Mouse (Mus musculus) thymus, adult 18-20 months (tissue): ENCODE results near the gene Atxn2.
"Not testable (repeated sequence)": the region's sequence is repeated elsewhere in the genome, so short reads cannot be mapped to it uniquely, and the experiment has no call there.

Experiments used
- DNase-seq, 2 experiments: peaks; one replicate each; pipeline ENCODE4 v3.0.0; 2022; ENCODE audit warnings: mixed read lengths in 2 of 2

The Atxn2 gene

DNA sequence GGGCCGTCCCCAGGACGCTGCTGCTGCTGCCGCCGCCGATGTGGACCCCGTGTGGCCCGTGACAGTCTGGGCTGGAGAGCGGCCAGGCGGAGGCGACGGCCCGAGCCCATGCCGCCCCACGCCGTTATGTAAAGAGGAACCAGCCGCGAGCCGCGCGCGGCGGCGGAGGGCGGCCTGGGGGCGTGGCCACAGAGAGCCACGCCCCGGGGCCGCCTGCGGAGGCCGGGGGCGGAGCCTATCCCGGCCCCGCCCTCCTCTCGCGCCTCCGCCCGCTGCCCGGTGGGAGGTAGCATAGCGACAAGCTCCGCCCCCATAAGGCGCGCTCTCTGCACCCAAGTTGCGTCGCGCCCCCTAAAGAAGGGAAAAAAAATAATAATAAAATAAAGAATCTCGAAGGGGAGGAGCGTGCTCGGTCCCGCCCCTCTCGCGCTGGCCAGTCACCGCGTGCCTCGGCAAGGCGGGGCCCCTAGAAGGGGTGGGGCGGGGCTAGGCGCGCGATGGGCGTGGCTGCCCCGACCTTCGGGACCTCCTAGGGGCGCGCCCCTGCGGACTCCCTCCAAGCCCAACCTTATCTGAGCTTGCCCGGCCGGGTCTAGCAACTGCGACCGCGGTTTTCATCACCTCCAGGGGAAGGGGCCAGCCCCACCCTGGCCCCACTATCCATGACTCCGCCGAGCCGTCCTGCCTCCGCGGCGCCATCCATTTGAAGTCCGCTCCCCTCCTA is 125.7 kb downstream of the Atxn2 start:
- DNase-seq, result peak; percentile 75 to 81

GRCm38 (mm10) chr5:121837441-121838340 is 126.6 kb downstream of the Atxn2 start, which contains the start of gene Sh2b3:
Gene Sh2b3 (minus strand): TSS chr5:121837646.
- DNase-seq, result peak; percentile 52 to 70

GRCm38 (mm10) chr5:121838341-121839127 is 127.4 kb downstream of the Atxn2 start:
- DNase-seq, result peak; percentile 43 to 51

- DNase-seq, result no peak
Measured at GRCm38 (mm10) chr5:121839128-121839473, 128.0 kb downstream of the Atxn2 start.

DNA sequence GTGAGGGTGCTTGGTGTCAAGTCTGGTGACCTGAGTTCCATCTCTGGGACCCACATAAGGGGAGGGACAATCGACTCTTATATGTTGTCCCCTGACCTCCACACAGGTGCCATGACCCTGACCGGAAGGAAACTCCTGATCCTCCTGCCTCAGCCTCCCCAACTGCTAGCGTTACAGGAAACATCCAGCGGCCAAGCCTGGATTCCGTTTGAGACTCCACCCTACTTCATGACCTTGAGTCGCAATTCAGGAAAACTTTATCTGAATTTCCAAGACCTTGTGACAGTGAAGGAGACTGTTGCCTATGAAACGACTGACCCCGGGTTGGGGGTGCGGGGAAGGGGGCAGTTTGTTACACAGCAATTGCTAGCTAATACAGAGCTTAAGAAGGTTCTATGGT is 130.4 kb downstream of the Atxn2 start:
- DNase-seq, result no peak

GRCm38 (mm10) chr5:121841973-121842372 is 130.8 kb downstream of the Atxn2 start:
- no peak for DNase-seq

DNA sequence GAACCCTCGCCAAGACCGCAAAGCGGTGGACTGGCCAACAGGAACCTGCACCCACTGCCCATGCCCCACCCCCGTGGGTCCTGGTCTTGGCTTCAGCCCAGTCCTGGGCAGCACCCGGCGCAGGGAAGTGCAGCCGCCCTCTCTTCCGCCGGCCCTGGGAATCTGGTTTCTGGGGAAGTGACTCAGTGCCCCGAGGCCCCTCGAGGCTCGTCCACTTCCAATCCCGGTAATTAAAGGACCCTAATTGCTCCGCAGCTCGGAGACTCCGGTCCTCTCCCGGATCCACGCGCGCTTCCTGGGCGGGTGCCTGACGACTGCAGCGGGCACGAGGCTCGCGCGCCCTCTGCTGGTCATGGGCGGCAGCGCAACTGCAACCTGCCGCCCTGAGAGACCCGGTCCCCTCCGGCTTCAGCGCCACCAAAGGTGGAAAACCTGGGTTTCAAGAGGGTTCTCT is 131.6 kb downstream of the Atxn2 start:
- peak; percentile 67 to 71 for DNase-seq

GRCm38 (mm10) chr5:121843138-121843905 is 132.2 kb downstream of the Atxn2 start:
- no peak for DNase-seq

GRCm38 (mm10) chr5:121845361-121845760 is 134.2 kb downstream of the Atxn2 start:
- no peak for DNase-seq

DNA sequence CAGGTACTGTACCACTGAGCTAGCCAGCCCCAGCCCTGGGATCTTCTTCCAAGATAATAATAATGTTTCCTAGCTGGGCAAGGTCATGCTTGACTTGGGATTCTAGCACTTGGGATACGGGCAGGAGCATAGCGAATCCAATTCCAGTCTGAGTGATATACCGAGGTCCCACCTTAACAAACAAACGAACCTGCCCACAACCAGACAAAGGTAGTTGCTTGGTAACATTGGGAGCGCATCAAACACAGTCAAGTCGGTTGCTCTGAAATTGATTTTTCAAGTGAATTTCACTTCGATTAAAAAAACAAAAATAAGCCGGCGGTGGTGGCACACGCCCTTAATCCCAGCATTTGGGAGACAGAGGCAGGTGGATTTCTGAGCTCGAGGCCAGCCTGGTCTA is 135.2 kb downstream of the Atxn2 start:
- DNase-seq, result no peak

GRCm38 (mm10) chr5:121847269-121847668 is 136.1 kb downstream of the Atxn2 start:
- DNase-seq, result not testable (repeated sequence)

- DNase-seq, result peak in 1 of 2 experiments; percentile 41
Measured at GRCm38 (mm10) chr5:121848035-121848519, 136.9 kb downstream of the Atxn2 start.

DNA sequence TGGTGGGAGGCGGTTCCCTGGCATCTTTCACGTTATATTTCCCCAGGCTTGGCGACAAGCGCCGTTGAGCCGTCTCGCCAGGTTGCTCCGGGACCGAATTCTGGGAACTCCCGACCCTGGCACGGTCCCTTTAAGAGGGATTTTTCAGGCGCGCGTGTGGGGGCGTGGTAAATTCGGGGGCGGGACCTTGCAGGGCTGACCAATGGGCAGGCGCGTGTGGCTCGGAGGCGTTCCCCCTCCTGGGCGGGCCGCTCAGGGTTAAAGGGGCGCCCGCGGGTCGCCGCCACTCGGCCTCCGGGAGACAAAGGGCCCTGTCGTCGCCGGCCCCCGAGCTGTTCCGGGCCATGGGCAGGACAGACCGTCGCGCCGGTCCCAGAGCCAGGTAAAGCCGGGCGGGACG is 137.6 kb downstream of the Atxn2 start, which contains the start of gene Pheta1:
Pheta1 (plus strand) TSS at position 242 of the 400 bp plus-strand sequence.
- peak; percentile 81 to 82 for DNase-seq

DNA sequence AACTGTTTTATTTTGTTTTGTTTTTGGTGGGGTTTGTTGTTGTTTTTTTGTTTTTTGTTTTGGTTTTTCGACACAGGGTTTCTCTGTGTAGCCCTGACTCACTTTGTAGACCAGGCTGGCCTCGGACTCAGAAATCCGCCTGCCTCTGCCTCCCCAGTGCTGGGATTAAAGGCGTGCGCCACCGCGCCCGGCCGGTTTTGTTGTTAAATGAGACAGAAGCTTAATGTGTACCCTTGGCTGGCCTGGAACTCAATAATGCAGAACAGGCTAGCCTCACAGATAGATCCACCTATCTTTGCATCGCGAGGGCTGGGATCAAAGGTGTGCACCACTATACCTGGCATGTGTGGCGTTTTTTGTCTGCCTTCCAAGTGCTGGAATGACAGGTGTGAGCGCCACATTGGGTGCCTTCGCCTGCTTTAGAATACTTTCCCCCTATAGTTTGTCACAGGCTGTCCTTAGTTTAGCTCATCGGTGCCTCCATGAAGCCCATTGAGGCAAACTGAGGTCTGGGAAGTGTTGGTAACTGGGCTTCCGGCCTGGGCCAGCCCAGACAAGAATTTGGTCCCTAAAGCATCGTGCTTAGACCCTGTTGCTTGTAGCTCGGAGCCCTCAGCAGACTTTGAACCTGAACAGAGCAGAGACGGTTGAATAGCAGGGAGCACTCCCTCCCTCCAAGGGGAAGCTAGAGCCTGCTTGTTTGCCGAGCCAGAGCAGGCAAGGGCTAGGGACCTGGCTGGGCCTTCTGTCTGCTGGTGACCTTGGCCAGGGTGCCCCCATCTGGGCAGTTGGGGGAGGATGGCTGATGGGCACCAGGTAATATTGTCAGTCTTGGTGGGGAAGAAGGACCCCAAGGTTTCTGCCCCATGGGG is 138.6 kb downstream of the Atxn2 start:
- DNase-seq, result no peak

DNA sequence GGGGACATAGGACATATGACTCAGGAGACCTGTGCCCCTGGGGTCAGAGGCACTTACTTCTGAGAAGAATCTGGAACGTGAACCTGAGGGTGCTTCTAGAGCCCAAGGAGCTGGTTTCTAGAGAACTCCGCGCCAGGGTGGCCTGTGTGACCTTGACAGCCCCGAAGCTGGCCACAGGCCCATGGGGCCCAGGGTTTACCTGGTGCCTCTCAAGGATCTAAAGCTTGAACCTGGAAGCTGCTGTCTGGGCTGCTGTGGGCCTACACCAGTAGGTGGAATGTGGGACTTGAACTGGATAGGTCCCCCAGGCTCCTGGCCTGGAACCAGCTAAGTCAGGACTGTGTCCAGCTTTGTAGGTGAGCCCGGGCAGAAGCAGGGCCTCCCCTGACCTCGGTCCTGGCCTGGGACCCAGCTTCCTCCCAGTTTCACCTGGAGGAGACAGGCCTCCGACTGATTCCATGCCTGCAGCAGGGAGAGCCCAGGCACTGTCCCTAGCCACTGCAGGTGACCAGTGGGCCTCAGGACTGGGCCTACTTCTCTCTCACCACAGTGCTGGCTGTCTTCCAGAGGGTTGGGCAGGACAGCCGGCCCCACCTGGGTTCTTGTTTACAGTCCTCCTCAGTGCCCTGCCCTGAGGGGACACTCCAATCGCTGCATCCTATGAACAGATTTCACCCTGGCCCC is 142.4 kb downstream of the Atxn2 start:
- DNase-seq, result no peak

GRCm38 (mm10) chr5:121854768-121855167 is 143.6 kb downstream of the Atxn2 start:
- no peak for DNase-seq

GRCm38 (mm10) chr5:121856740-121857139 is 145.6 kb downstream of the Atxn2 start:
- no peak for DNase-seq

DNA sequence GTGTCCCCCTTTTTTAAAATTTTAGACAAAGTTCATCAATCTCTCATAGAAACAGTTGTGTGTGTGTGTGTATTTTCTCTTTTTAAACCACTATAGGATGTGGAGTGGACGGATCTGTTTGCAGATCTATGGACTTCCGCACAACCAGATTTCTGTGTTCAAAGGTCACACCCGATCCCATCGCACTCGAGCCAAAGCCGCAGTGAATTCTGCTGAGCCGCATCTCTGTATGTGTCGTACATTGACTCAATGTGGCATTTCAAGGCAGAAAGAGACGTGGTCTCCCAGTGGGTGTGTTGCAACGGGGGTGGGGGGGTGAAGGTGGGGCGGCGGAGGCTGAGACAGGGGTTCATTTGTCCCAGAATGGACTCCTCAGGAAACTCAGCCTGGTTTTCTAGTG is 147.3 kb downstream of the Atxn2 start:
- no peak for DNase-seq

GRCm38 (mm10) chr5:121861964-121862363 is 150.8 kb downstream of the Atxn2 start:
- no peak for DNase-seq

- no peak for DNase-seq
Measured at GRCm38 (mm10) chr5:121864330-121864729, 153.2 kb downstream of the Atxn2 start.
